Mouse (Mus musculus) ovary, adult 2 months (tissue): ENCODE data around the gene Ogdh. TPM values are rescaled to one million over a fixed set of nuclear protein-coding genes. Genes with fewer than 3 reads are reported as not detected.

Experiments used
- polyA plus RNA-seq: library from polyadenylated mRNA; depleted of rRNA; stranded (reverse); fragments of >200 nt; gene quantifications from 2 replicates; pipeline ENCODE4 v1.2.3, GENCODE M21; 2012; rRNA removed

The Ogdh gene
- polyA plus RNA-seq = 116 and 128 TPM in 2 replicates

DNA sequence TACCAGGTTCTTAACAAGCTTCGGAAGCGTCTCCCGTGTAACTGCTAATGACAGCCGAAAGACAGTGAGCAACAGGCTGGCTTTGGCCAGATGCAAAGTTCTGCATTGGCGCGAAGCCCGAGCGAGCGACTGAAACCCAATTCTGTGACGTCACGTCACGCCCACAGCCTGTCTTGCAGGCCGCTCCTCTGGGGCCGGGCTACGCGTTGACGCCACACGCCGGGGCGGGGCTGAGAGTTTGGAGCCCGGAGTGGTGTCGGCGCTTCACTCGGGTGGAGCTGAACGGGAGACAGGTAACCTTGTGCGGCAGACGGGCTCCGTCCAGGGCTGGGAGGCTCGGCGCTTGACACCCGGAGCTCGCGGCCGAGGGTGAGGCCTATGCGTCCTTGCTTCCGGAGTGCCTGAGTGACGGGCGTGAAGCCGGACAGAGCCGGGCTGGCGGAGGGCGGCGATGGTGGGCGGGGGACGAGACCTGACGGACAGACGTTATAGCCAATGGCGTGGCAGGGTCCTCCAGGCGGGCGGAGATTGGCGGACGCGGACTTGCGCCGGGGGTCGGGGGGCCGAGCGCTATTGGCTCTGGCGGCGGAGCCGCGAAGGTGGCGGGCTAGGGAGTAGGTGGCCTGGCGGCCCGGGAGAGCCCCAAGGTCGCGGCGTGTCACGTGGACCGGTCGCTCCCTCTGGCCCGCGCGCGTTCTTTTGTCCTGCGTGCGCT, at the start of gene Ogdh:
Gene Ogdh (plus strand): TSS at position 233 of the 715 bp plus-strand sequence.

DNA sequence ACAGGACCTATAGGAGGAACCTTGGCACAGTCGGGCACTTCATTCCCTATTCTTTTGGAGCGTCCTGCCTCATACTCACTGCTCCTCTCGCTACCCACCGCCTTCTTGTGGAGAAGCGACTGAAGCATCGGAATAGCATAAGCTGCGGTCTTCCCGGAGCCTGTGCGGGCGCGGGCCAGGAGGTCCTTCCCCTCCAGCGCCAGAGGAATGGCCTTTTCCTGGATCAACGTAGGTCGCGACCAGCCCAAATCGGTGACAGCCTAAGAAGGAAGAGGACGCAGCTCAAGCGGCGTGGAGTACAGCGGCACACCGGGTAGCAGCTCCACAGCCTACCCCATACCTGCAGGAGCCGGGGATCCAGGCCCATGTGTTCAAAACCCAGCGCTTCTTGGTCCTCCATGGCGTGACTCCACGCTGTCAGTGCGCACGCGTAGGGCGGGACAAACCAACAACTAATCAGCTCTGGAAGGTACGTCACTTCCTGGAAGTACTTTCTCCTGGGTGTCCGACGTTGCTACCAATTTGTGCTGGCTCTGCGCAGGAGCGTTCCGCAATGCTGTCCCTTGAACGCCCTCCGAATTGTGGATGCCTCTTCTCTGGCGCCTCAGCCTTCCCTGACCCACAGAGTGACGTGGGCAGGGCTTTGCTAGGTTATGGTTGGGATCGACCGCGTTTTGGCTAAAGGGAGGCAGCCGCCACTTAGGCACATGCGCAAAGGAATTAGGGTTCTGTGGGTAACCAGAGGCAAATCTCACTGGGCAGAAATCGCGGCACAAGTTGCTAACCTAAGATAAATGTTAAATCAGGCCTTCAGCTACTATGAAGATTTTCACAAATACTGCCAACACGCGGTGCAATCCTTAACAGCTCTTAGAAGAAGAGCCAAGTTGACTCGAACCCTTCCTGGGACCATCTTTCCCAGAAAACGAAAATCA, 23.8 kb upstream of the Ogdh start, which contains the start of gene Ddx56:
Gene Ddx56 (minus strand): TSS at position 453 of the 935 bp plus-strand sequence.

DNA sequence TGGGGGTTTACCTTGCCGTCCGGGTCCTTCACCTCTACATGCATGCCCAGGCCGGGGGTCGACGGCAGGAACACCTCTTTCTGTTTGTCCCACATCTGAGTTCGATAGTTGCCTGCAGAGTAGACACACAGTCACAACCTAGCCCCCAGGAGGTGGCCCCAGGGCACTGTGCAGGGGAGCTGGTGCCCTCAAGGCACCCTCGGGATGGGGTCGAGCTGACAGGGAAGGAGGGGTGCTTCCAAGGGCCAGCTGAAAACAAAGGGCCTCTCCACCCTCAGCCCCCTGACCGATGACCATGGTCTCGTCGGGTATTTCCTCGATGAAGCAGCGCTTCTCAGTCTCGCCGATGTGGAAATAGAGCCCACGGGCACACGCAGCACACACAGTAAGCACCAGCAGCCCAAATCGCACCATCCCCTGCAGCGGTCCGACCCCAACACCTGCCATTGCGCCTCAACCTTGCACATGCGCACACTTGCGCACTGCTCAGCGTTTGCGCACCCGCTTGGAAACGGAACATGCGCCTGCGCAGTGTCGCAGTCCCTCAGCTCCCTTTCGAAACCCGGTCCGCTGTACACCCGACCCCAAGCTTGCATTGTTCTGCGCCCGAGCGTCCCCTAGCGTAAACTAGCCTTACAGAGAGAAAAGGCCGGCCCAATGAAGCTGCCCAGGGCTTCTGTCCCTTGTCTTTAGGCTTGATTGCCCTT, 16.9 kb upstream of the Ogdh start, which contains the start of gene Tmed4:
Gene Tmed4 (minus strand): TSS at position 484 of the 707 bp plus-strand sequence.

DNA sequence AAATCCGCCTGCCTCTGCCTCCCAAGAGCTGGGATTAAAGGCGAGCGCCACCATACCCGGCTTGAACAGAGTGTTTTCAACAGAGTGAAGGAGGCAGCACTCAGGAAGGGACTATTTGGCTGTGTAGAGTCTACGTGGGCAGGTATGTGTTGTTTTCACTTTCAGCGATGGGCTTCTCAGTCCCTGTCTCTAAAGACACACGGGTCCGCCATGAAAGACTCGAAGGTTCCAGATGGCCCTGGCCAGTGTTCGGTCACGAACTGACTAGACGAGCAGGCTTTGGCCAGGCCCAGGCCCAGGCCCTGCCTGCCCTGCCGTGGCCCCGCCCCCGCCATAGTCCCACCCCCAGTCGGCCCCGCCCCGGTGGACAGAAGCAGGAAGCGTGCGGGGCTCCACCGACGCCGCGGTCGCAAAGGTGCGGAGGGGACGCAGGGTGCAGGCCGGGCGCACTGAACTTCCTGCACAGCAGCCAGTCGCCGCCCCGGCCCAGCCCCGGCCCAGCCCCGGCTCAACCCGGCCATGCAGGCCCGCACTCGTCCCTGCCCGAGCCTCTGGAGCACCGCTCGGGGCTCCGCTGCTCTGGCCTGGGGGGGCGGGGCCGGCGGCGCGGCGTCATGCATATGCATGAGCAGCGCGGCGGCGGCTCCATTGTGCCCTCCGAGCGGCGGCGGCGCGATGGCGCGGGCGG, 97.4 kb downstream of the Ogdh start, which contains the start of gene Zmiz2:
Gene Zmiz2 (plus strand): TSS at position 349 of the 688 bp plus-strand sequence.

Other genes with a start within 250 kb of the Ogdh start
- gene Camk2b, start 225.3 kb upstream of the Ogdh start, polyA plus RNA-seq = 4.3 and 4.9 TPM in 2 replicates
- 0.09 TPM in 1 of 2 replicates, not detected in the other for gene A730071L15Rik, start 91.6 kb upstream of the Ogdh start, polyA plus RNA-seq
- 38.8 and 40.4 TPM in 2 replicates for gene Nudcd3, start 91.2 kb upstream of the Ogdh start, polyA plus RNA-seq
- 0.38 and 0.66 TPM in 2 replicates for gene Npc1l1, start 61.5 kb upstream of the Ogdh start, polyA plus RNA-seq
- 32.2 and 37.2 TPM in 2 replicates for gene Ddx56, start 23.9 kb upstream of the Ogdh start, polyA plus RNA-seq
- 97.7 and 158 TPM in 2 replicates for gene Tmed4, start 16.8 kb upstream of the Ogdh start, polyA plus RNA-seq
- gene Zmiz2, start 97.4 kb downstream of the Ogdh start, polyA plus RNA-seq = 47.7 and 61.9 TPM in 2 replicates
- gene Ppia, start 123.8 kb downstream of the Ogdh start, polyA plus RNA-seq = 328 and 662 TPM in 2 replicates
- 76.3 and 94.5 TPM in 2 replicates for gene H2afv, start 152.8 kb downstream of the Ogdh start, polyA plus RNA-seq
- gene Purb, start 184.3 kb downstream of the Ogdh start, polyA plus RNA-seq = 11.0 and 15.9 TPM in 2 replicates
- 5.9 and 6.1 TPM in 2 replicates for gene Myo1g, start 229.3 kb downstream of the Ogdh start, polyA plus RNA-seq